In genomic region chr2:60118684-60119558, GRCm38 (mm10) we compare ENCODE assay signal across 12 mouse cellular contexts.
DNase-seq lines count a peak whose midpoint lies in the region; ATAC-seq lines count a peak whose summit lies in the region.
"Had no signal": no experiment of that assay in that cellular context is flagged by ENCODE, and none has a peak within 500 bp of the region (broad histone marks: within the 10 kb centered on the region; RNA-seq: fewer than 3 reads in every experiment).

No protein-coding gene starts in this region.

- DNase-seq in embryo, embryonic 10.5 days (ENCODE audit: low spot score): peak; percentile 30
- no peak for DNase-seq in embryo, embryonic 9.5 days (ENCODE audit: extremely low spot score)
- no peak for DNase-seq in intestine, embryonic 14.5 days (ENCODE audit: low spot score)
- no peak for DNase-seq in thymus, adult 18-20 months
- no peak for DNase-seq in urinary bladder, postnatal 4 days (ENCODE audit: low spot score in 2 of 2)
- DNase-seq: right cerebral cortex, postnatal 14 days had no signal

- no peaks in the 10 kb centered on the region for H3K9me3 ChIP-seq in intestine, embryonic 14.5 days (ENCODE audit: control insufficient read depth, low read length)
- no peaks in the 10 kb centered on the region for H3K9me3 ChIP-seq in intestine, embryonic 15.5 days
- H3K9me3 ChIP-seq in hindbrain, embryonic 13.5 days: no peaks in the 10 kb centered on the region
- H3K9me3 ChIP-seq in neural tube, embryonic 14.5 days (ENCODE audit: control insufficient read depth, low read length): no peaks in the 10 kb centered on the region
- H3K9me3 ChIP-seq: kidney, embryonic 15.5 days had no signal

- H3K4me1 ChIP-seq in intestine, embryonic 14.5 days (replicated peaks; ENCODE audit: control insufficient read depth, insufficient read depth, low read length): peaks cover 38% of the 10 kb centered on the region
- H3K4me1 ChIP-seq in intestine, embryonic 15.5 days (replicated peaks): peaks cover 20% of the 10 kb centered on the region
- peaks cover 50% of the 10 kb centered on the region for H3K4me1 ChIP-seq in hindbrain, embryonic 13.5 days (replicated peaks)
- peaks cover 26% of the 10 kb centered on the region; the same call in 1 of the 2 replicates for H3K4me1 ChIP-seq in neural tube, embryonic 14.5 days (ENCODE audit: control insufficient read depth, insufficient read depth, low read length)

- no peak overlapping the region for H3K4me3 ChIP-seq in intestine, embryonic 14.5 days (ENCODE audit: low read depth, low read length)
- no peak overlapping the region for H3K4me3 ChIP-seq in intestine, embryonic 15.5 days (replicated peaks)
- peak overlapping the region; percentile 23 for H3K4me3 ChIP-seq in hindbrain, embryonic 13.5 days
- H3K4me3 ChIP-seq in neural tube, embryonic 14.5 days (ENCODE audit: low read depth, low read length): no peak overlapping the region
- H3K4me3 ChIP-seq: erythroblast, embryonic 14.5 days; kidney, embryonic 15.5 days had no signal

- no peak overlapping the region for H3K9ac ChIP-seq in intestine, embryonic 14.5 days (ENCODE audit: low read length)
- H3K9ac ChIP-seq in intestine, embryonic 15.5 days: no peak overlapping the region
- H3K9ac ChIP-seq in hindbrain, embryonic 13.5 days: peak overlapping the region; percentile 58
- no peak overlapping the region for H3K9ac ChIP-seq in neural tube, embryonic 14.5 days (replicated peaks; ENCODE audit: low read depth, low read length)
- H3K9ac ChIP-seq: kidney, embryonic 15.5 days had no signal

- no peaks in the 10 kb centered on the region for H3K27me3 ChIP-seq in intestine, embryonic 14.5 days (replicated peaks; ENCODE audit: control insufficient read depth, insufficient read depth, low read length)
- no peaks in the 10 kb centered on the region for H3K27me3 ChIP-seq in intestine, embryonic 15.5 days (replicated peaks)
- no peaks in the 10 kb centered on the region for H3K27me3 ChIP-seq in hindbrain, embryonic 13.5 days
- no peaks in the 10 kb centered on the region for H3K27me3 ChIP-seq in neural tube, embryonic 14.5 days (ENCODE audit: control insufficient read depth, insufficient read depth, low read length)
- H3K27me3 ChIP-seq: kidney, embryonic 15.5 days had no signal

- ATAC-seq in intestine, embryonic 14.5 days (replicated peaks; ENCODE audit: low FRiP score, low TSS enrichment, low read depth): no peak
- no peak for ATAC-seq in intestine, embryonic 15.5 days
- ATAC-seq in hindbrain, embryonic 13.5 days (ENCODE audit: low FRiP score): 0 out of 2 replicates have a peak, but pooled peaks have one; percentile 36
- ATAC-seq in neural tube, embryonic 14.5 days (ENCODE audit: low read depth): peak; percentile 61
- ATAC-seq: lung, postnatal 0 days had no signal

- no peak overlapping the region for H3K27ac ChIP-seq in intestine, embryonic 14.5 days (ENCODE audit: low read depth)
- H3K27ac ChIP-seq in intestine, embryonic 15.5 days: no peak overlapping the region
- peak overlapping the region; percentile 86 for H3K27ac ChIP-seq in hindbrain, embryonic 13.5 days
- H3K27ac ChIP-seq in neural tube, embryonic 14.5 days (ENCODE audit: low read depth, low read length): peak overlapping the region; percentile 65; the same call in 1 of the 2 replicates
- H3K27ac ChIP-seq: kidney, embryonic 15.5 days had no signal

- peak overlapping the region; percentile 15; the same call in 1 of the 2 replicates for H3K4me2 ChIP-seq in intestine, embryonic 14.5 days (ENCODE audit: low read length)
- H3K4me2 ChIP-seq in intestine, embryonic 15.5 days (replicated peaks): no peak overlapping the region; the same call in 1 of the 2 replicates
- peak overlapping the region; percentile 44 for H3K4me2 ChIP-seq in hindbrain, embryonic 13.5 days
- H3K4me2 ChIP-seq in neural tube, embryonic 14.5 days (ENCODE audit: low read depth, low read length): peak overlapping the region; percentile 19
- H3K4me2 ChIP-seq: kidney, embryonic 15.5 days had no signal

- no peaks in the 10 kb centered on the region for H3K36me3 ChIP-seq in intestine, embryonic 14.5 days (ENCODE audit: control insufficient read depth, insufficient read depth, low read length)
- no peaks in the 10 kb centered on the region for H3K36me3 ChIP-seq in intestine, embryonic 15.5 days
- no peaks in the 10 kb centered on the region for H3K36me3 ChIP-seq in hindbrain, embryonic 13.5 days
- H3K36me3 ChIP-seq in neural tube, embryonic 14.5 days (ENCODE audit: control insufficient read depth, insufficient read depth, low read length): no peaks in the 10 kb centered on the region
- H3K36me3 ChIP-seq: kidney, embryonic 15.5 days had no signal

- WGBS in intestine, embryonic 14.5 days: 43% methylated on average over 10 of the region's 10 CpGs
- WGBS in intestine, embryonic 15.5 days: 37% methylated on average over 10 of the region's 10 CpGs
- 17% methylated on average over 10 of the region's 10 CpGs for WGBS in hindbrain, embryonic 13.5 days
- WGBS in neural tube, embryonic 14.5 days: 22% methylated on average over 10 of the region's 10 CpGs

Comparison
In these comparisons a context has a peak if more than half of its experiments do, and no peak if none do; other contexts are left out.
1. ATAC-seq: peak in hindbrain, embryonic 13.5 days (single experiment) and neural tube, embryonic 14.5 days (single experiment); none in intestine, embryonic 14.5 days (single experiment) and intestine, embryonic 15.5 days (single experiment).
2. H3K27ac ChIP-seq: peak in hindbrain, embryonic 13.5 days (single experiment) and neural tube, embryonic 14.5 days (single experiment); none in intestine, embryonic 14.5 days (single experiment) and intestine, embryonic 15.5 days (single experiment).